Mouse (Mus musculus) kidney, postnatal 36 days (tissue): ENCODE measurements around the gene Cdc42.
A peak's percentile ranks its signal among the peaks of the same experiment; 100 is the strongest.

Experiments used
- DNase-seq, 2 experiments: peaks; one replicate each; pipeline ENCODE4 v3.0.0; 2021 to 2022; ENCODE audit warnings: mixed read lengths in 2 of 2

The Cdc42 gene

DNA sequence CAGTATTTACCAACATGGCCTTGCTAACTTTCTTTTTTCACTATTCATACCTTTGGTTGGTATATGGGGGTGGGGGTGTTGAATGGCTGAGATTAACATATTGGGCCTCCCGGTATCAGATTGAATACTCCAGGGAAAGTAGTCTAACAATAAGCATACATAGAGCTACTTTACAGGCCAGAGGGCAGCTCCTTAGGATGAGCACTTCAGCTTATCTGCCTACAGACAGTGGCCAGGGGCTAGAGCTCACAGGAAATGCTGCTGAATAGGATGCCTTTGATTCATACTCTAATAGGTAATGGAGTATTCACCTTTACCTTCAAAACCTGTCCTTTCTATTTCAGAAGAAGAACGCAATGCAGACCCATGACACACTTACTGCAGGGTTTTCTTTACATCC, 42.5 kb downstream of the Cdc42 start:
- DNase-seq, result no peak

DNA sequence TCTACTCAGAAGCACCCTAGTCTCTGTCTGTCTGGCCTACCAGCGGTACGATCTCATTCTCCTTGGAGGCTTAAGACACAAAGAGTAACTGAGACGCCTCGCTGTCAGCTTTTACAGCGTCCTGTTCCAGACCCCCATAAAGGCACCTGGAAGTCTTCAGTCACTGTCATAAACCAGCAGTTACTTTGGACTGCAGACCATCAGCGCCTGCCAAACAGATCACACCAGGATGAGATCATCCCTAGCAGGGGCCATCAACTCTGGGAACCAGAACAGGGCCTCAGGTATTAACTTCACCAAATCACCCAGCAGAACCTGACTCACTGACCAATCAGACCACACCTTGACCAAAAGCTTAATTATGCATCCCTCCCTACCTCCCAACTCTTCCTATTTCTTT, 43.0 kb downstream of the Cdc42 start:
- DNase-seq, result no peak

DNA sequence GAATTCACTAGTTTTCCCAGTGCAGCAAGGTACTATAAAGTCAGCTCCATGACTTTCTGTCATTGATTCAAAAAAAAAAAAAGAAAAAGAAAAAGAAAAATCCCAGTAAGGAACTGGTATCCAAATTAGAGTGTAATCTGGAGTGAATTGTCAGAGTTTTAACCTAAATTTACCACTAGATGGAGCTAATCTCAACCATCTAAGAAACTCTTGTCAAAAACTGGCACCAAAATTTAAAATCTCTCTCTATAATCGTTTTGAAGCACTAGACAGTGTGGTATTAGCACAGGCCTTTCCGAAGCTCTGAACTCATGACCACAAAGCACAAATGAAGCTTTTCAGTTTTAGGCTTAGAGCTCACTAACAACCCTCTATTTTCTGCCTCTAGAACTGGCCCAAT, 44.0 kb downstream of the Cdc42 start:
- DNase-seq, result no peak

DNA sequence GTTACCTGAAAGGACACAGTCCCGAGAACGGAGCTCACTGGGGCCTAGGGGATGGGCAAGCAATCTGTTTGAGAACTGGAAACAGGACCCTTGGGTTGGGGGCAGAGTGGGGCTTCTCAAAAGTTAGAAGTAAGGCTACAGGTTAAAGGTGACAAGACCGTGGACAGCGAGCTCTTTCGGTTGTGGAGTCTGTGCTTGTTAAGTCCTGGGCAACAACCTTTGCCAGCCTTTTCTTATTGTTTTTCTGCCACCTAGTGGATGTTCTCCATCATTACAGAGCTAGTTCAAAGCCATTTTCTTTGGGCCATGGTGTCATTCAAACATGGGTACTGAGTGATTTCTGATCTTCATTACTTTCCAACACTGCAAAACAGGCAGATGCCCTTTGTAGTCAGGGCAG, 49.1 kb downstream of the Cdc42 start:
- peak; percentile 31 to 44 for DNase-seq

- peak in 1 of 2 experiments; percentile 13 for DNase-seq
These were observed 50.4 kb downstream of the Cdc42 start for GRCm38 (mm10) chr4:137306991-137307706.

- DNase-seq, result no peak
These were observed 51.0 kb downstream of the Cdc42 start for GRCm38 (mm10) chr4:137306577-137306888.

GRCm38 (mm10) chr4:137305831-137306576, 51.5 kb downstream of the Cdc42 start:
- DNase-seq, result peak; percentile 8 to 30

GRCm38 (mm10) chr4:137305066-137305465, 52.5 kb downstream of the Cdc42 start:
- DNase-seq, result no peak

DNA sequence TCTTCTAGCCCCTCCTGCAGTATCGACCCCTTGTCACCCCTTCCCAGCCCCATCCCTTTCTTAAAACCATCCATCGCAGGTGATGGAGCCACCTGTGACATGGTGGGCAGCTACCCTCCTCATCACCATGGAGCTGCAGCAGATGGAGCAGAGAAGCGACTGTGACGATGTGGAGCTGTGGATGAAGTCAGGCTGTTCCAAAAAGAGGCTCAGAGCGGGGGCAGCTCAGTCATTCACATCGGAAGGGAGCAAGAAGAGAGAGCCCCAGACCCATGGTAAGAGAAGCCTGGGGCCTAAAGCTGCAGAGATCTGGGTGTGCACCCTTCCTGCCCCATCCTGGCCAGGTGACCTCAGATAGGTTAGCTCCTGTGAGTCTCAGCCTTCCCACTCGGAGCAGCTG, 53.4 kb downstream of the Cdc42 start:
- no peak for DNase-seq

DNA sequence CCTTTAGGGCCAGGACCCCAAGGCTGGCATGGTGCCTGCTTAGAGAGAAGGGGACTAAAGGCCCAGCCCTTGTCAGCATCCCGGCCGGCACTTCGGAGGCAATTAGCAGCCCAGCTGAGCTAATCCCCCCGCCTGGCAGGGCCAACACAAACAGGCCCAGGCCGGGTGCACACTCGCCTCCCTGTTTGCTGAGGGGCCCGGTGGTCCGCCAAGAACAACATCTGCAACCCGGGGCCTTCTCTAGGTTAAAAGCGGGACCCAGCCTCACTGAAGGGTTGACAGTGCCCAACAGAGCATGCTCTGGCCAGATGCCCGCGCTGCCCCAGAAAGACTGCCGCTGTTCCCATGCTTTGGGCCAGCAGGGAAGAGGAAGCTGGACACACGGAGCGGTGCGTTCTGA, 55.9 kb downstream of the Cdc42 start:
- DNase-seq, result peak in 1 of 2 experiments; percentile 18

DNA sequence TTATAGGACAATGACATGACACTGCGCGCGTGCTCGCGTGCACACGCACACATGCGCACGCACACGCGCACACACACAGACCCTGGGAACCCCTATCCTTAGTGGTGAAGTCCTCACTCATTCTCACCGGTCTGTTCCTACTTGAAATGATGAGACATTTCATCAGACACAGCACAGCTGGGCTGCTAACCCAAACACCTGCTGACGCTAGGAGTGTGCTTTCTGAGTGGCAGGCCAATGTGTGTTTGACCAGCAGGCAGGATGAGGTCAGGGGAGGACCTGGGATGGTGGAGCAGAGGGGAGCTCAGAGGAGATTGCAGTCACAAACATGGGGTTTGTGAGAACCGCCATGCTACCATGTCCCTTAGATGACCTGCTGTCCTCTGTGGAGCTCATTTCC, 57.3 kb downstream of the Cdc42 start:
- DNase-seq, result no peak

GRCm38 (mm10) chr4:137298406-137298805, 59.1 kb downstream of the Cdc42 start:
- DNase-seq, result peak in 1 of 2 experiments; percentile 27

DNA sequence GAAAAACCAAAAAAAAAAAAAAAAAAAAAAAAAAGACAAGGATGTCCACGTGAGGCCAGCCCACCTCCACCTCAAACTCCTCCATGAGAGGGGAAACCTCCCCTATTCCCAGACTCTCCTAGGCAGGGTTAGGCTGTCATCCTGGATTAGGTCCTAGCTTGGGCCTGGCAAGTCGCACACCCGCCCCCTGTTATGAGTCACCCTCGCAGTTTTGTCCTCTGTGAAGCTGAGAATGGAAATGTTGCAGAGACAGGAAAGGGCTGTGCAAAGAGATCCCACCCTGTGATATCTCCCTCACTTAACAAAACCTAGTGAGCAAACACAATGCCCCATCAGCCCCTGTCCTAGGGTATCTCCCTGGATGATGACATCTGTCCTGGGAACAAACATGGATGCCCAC, 59.9 kb downstream of the Cdc42 start:
- no peak for DNase-seq

GRCm38 (mm10) chr4:137294951-137295350, 62.6 kb downstream of the Cdc42 start:
- no peak for DNase-seq

GRCm38 (mm10) chr4:137294474-137294873, 63.0 kb downstream of the Cdc42 start:
- no peak for DNase-seq

DNA sequence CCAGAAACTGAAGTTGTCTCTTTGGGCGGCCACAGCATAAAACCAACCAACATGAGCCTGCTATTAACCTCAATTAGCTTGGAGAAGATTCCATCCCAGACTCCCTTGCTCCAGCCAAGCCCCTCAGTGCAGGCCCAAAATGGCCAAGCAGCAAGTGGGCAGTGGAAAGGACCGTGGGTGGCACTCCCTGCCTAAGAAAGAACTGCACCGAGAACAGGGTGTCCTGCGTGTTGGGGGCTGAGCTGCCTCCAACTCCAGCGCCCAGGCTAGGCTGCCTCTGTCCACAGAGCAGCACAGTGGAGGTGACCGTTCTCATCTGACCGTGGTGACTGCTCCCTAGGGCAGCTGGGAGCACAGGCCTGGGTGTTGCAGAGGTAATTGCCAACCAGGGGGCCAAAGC, 63.5 kb downstream of the Cdc42 start:
- no peak for DNase-seq

GRCm38 (mm10) chr4:137292625-137293024, 64.9 kb downstream of the Cdc42 start:
- no peak for DNase-seq

- DNase-seq, result no peak
These were observed 67.3 kb downstream of the Cdc42 start for GRCm38 (mm10) chr4:137290250-137290649.

DNA sequence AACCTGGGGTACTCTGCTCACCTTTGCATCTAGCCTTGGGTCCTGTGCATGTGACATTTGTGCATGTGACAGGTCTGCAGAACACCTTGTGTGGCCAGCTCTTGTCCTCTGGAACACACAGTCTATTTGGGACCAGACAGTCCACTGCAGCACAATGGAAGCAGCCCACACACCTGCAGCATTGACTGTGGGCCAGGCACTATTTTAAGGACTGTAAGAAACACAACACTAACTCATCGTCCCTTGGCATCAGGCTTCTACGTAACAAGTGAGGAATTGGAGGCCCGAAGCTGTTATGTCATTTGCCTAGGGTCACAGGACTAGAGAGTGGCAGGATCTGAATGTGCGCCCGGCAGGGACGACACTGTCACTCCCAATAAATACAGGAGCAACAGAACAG, 67.8 kb downstream of the Cdc42 start:
- DNase-seq, result no peak

DNA sequence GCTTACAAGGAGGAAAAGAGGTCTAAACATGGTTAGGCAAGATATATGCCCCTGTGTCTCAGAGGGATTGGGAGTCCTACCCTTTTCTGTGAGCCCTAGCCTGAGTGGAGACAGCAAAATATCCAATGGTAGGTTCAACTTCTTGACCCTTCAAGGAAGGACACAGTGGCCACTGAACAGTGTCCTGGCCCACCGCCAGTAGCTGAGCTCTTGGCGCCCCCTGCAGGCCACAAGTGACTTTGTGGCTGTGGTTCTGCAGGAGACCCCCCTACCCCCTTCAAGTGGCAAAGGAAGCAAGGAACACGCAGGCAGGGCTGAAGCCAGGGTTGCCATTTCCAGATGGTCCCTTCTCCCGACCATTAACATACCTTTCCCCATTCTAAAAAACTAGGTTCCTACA, 69.7 kb downstream of the Cdc42 start:
- peak; percentile 57 to 80 for DNase-seq

DNA sequence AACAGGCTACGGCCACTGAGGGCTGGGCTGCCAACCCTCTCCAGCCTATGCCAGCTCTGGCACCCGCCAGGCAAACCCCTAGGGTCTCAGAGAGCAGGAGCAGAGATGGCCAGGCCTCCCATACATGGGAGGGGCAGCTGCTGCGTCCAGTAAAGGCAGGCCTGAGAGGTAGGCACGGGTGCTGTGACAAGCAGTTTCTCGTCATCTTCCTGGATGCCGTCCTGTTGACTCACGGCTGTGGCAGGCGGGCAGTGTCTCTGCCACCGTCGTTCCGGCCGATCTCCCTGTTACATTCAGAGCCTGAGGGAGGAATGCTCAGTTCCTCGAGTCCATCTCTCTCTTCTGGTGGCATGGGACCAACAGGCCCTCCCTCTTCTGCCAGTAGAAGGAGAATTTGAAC, 70.3 kb downstream of the Cdc42 start:
- no peak for DNase-seq

GRCm38 (mm10) chr4:137286662-137286953, 70.9 kb downstream of the Cdc42 start:
- no peak for DNase-seq

DNA sequence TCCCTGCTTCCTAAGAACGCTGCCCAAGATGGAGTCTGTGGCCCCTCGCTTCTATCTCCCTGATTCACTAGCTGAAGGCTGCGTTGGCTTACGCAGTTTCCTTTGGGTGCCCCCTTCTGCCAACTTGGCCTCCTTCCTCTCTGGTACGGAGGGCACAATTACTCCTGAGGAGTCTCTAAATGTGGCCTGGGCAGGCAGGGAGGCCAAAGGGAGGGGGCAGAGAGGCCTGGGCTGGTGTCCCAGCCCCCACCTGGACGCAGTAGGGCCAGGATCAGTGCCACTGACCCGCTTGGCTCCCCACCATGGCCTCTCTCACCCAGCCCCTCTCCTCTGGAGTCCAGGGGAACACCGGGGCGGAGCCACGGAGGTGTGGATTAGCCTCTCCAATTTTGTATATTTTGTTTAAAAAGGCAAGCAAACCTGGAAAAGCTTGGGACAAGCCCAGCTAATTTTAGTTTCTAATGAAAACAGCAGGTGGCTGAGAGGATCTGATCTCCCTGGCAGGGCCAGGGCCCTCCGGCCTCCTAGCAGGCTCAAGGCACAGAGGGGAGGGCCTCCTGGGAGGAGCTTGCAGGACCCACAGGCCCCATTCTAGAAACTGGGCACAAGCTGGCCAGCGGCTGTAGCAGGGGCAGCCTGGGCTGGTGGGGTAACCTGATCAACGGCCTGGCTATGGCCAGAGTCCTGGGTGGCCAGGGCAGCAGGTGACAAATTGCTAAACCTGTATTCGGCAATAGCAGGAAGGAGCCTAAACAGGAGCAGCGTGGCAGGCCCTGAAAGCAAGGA, 71.5 kb downstream of the Cdc42 start:
- DNase-seq, result no peak

DNA sequence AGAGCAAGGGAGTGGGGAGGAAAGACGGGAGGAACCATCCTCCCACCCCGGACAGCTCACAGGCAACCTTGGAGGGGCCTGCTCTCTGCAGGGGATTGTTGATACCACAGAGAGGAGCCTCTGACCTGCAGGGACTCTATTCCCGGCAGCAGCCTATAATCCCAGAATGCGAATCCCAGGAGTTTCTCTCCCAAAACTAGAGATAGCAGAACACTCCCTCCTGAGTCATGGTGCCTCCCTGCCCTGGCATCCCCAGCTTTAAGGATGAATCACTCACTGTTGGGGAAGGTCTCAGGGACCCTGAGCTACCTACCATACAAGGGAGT, 74.2 kb downstream of the Cdc42 start:
- DNase-seq, result no peak
